Mouse (Mus musculus) ES-E14 (cell line): Measurements from ENCODE around the gene Pmvk. TPM values are rescaled to one million over a fixed set of nuclear protein-coding genes. Genes with fewer than 3 reads are reported as not detected.

Experiments used
- DNase-seq: peaks from one replicate; pipeline ENCODE4 v3.0.0-alpha.2; 2013; ENCODE audit warnings: low read depth, low spot score
- H3K27ac ChIP-seq: 2 replicates; pipeline ENCODE4 v1.5.1; 2012; ENCODE audit warnings: low read depth, mild to moderate bottlenecking, low read length, moderate library complexity, mixed read lengths; ENCODE audit not compliant: poor library complexity, insufficient read depth, severe bottlenecking
- H3K36me3 ChIP-seq: 2 replicates; pipeline ENCODE4 v1.6.1; 2012; ENCODE audit warnings: mild to moderate bottlenecking, low read length, moderate library complexity, mixed read lengths; ENCODE audit not compliant: control insufficient read depth, poor library complexity, insufficient read depth, severe bottlenecking
- H3K4me1 ChIP-seq, 2 experiments: fragments of 150-350 bp in 1 of 2; sonication (generic) in 1 of 2; 2 replicates each; pipeline ENCODE4 v1.6.1; 2012; ENCODE audit warnings: low read length in 2 of 2, mild to moderate bottlenecking in 1 of 2, mixed read lengths in 1 of 2; ENCODE audit not compliant: control insufficient read depth in 2 of 2, insufficient read depth in 2 of 2, poor library complexity in 1 of 2
- H3K4me3 ChIP-seq, 2 experiments: fragments of 150-350 bp in 1 of 2; sonication (generic) in 1 of 2; 2 replicates each; pipeline ENCODE4 v1.5.1; 2012; ENCODE audit warnings: low read length in 2 of 2, low read depth in 1 of 2, mild to moderate bottlenecking in 1 of 2, mixed read lengths in 1 of 2; ENCODE audit not compliant: insufficient read depth in 1 of 2, poor library complexity in 1 of 2, severe bottlenecking in 1 of 2
- H3K9ac ChIP-seq: 2 replicates; pipeline ENCODE4 v1.6.1; 2012; ENCODE audit warnings: low read depth, mild to moderate bottlenecking, low read length, mixed read lengths; ENCODE audit not compliant: poor library complexity, insufficient read depth, severe bottlenecking
- H3K9me3 ChIP-seq: fragments of 150-350 bp; sonication (generic); 2 replicates; pipeline ENCODE4 v1.6.1; 2012; ENCODE audit warnings: low read depth, mild to moderate bottlenecking, low read length; ENCODE audit not compliant: control insufficient read depth, insufficient read depth
- CHD2 ChIP-seq: IDR thresholded peaks from 2 replicates; pipeline ENCODE4 v1.6.1; 2014; ENCODE audit warnings: mild to moderate bottlenecking, low read depth, low read length, inconsistent platforms
- HCFC1 ChIP-seq: IDR thresholded peaks from 2 replicates; pipeline ENCODE4 v1.6.1; 2012; ENCODE audit warnings: low read length, inconsistent platforms, borderline replicate concordance; ENCODE audit not compliant: insufficient read depth
- MAFK ChIP-seq: IDR thresholded peaks from 2 replicates; pipeline ENCODE4 v1.6.1; 2014; ENCODE audit warnings: mild to moderate bottlenecking, low read depth, low read length, inconsistent platforms; ENCODE audit not compliant: insufficient read depth
- ZC3H11A ChIP-seq: IDR thresholded peaks from 2 replicates; pipeline ENCODE4 v1.6.1; 2012; ENCODE audit warnings: low read depth, mild to moderate bottlenecking, inconsistent platforms, low read length, borderline replicate concordance
- ZNF384 ChIP-seq: IDR thresholded peaks from 2 replicates; pipeline ENCODE4 v1.6.1; 2012; ENCODE audit warnings: low read depth, low read length, inconsistent platforms
- in situ Hi-C, 2 experiments: fragments of 600-800 bp; cut with MboI; formaldehyde crosslinking; loops; one replicate each; pipeline ENCODE4 v1.15.1; 2025; ENCODE audit warnings: low sequenced_read_pairs in 2 of 2, inconsistent platforms in 1 of 2; ENCODE audit not compliant: unreplicated experiment in 2 of 2
- total RNA-seq: library from RNA; depleted of rRNA; stranded (reverse); fragments of 300-350 nt; gene quantifications from 2 replicates; pipeline ENCODE4 v1.2.3, GENCODE M21; 2012; rRNA removed

Pmvk gene
- total RNA-seq, 1 experiment: 38.6 TPM

DNA sequence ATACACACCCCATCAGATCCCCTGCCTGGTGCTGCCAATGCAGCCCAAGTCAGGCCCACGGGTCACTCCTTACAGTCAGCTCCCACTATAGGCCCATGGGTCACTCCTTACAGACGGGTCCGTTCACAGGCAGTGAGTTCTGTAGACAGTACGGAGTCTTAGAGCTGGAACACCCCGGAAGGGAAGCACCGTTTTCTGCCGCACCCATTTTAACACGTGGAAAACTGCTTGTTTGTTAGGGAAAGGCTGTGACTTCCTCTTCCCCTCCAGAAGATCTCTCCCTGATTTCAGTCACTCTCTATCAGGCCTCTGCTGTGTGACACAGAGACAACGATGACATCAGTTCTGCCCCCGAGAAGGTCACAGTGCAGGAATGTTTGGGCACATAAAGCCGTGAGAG, 61.1 kb downstream of the Pmvk start:
- Histone ChIP-seq H3K27ac (no peak overlapping the region), H3K36me3 (no peaks in the 10 kb centered on the region), H3K4me3 (no peak overlapping the region), H3K9ac (no peak overlapping the region), H3K4me1 (peaks cover 0 to 1% of the 10 kb centered on the region in 2 experiments; a peak in 1 of 4 replicates), H3K9me3 (no peaks in the 10 kb centered on the region)
- in situ Hi-C loops: loop anchor here in 1 of 2 experiments (10.0 kb wide), 1 partner anchor 249 kb away; the partner anchor contains the start of gene Chrnb2
- TF ChIP-seq CHD2 (no peak), MAFK (no peak), HCFC1 (no peak), ZC3H11A (no peak), ZNF384 (no peak)
- DNase-seq: no peak

DNA sequence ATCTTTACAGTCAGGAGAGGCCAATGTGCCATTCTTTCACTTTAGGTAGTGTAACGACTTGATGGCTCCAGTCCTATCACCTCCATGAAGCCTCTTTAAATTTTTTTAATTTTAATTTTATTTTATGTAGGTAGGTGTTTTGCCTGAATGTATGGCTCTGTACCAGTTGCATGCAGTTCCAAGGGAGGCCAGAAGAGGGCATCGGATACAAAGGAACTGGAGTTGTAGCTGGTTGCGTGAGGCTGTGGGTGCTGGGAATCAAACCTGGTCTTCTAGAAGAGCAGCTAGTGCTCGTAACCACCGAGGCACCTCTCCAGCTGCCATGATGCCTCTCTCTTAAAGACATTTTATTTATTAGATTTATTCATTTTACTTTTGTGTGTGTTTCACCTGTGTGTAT, 62.0 kb downstream of the Pmvk start:
- H3K36me3 ChIP-seq: no peaks in the 10 kb centered on the region
- H3K4me1 ChIP-seq: peaks cover 0 to 3% of the 10 kb centered on the region in 2 experiments; a peak in 1 of 4 replicates
- no peak overlapping the region for H3K4me3 ChIP-seq
- H3K27ac ChIP-seq: no peak overlapping the region
- H3K9me3 ChIP-seq: no peaks in the 10 kb centered on the region
- no peak overlapping the region for H3K9ac ChIP-seq
- in situ Hi-C loops: loop anchor here in 1 of 2 experiments (10.0 kb wide), 1 partner anchor 248 kb away; the partner anchor contains the start of gene Chrnb2
- TF ChIP-seq MAFK (no peak), ZNF384 (no peak), CHD2 (no peak), HCFC1 (no peak), ZC3H11A (no peak)
- no peak for DNase-seq

Other genes starting within 250 kb of the Pmvk start
- gene Thbs3, start 239.4 kb upstream of the Pmvk start, total RNA-seq: 36.9 and 46.9 TPM in 2 replicates
- 234 and 251 TPM in 2 replicates for gene Mtx1, start 227.5 kb upstream of the Pmvk start, total RNA-seq
- gene Muc1, start 225.5 kb upstream of the Pmvk start, total RNA-seq: 3.0 and 3.9 TPM in 2 replicates
- gene Krtcap2, start 208.6 kb upstream of the Pmvk start, total RNA-seq: 113 and 134 TPM in 2 replicates
- gene Trim46, start 208.2 kb upstream of the Pmvk start, total RNA-seq: 3.1 and 5.3 TPM in 2 replicates
- gene Dpm3, start 195.2 kb upstream of the Pmvk start, total RNA-seq: 207 and 297 TPM in 2 replicates
- gene Slc50a1, start 184.0 kb upstream of the Pmvk start, total RNA-seq: 17.0 and 27.0 TPM in 2 replicates
- gene Efna1, start 173.4 kb upstream of the Pmvk start, total RNA-seq: 2.1 and 9.5 TPM in 2 replicates
- gene Efna3, start 131.6 kb upstream of the Pmvk start, total RNA-seq: 7.5 and 12.5 TPM in 2 replicates
- 24.0 and 41.9 TPM in 2 replicates for gene Efna4, start 116.5 kb upstream of the Pmvk start, total RNA-seq
- 56.3 and 59.1 TPM in 2 replicates for gene Adam15, start 104.5 kb upstream of the Pmvk start, total RNA-seq
- gene Dcst2, start 92.6 kb upstream of the Pmvk start, total RNA-seq: not detected in 2 replicates
- 0.09 and 0.16 TPM in 2 replicates for gene Dcst1, start 89.3 kb upstream of the Pmvk start, total RNA-seq
- gene Zbtb7b, start 59.8 kb upstream of the Pmvk start, total RNA-seq: 11.8 and 13.0 TPM in 2 replicates
- not detected in 2 replicates for gene Lenep, start 51.7 kb upstream of the Pmvk start, total RNA-seq
- gene Flad1, start 42.7 kb upstream of the Pmvk start, total RNA-seq: 20.3 and 20.9 TPM in 2 replicates
- gene Cks1b, start 36.2 kb upstream of the Pmvk start, total RNA-seq: 162 and 190 TPM in 2 replicates
- 66.9 and 72.0 TPM in 2 replicates for gene Shc1, start 36.1 kb upstream of the Pmvk start, total RNA-seq
- 39.2 and 50.3 TPM in 2 replicates for gene Pygo2, start 24.3 kb upstream of the Pmvk start, total RNA-seq
- gene Pbxip1, start 17.8 kb upstream of the Pmvk start, total RNA-seq: 19.3 and 20.8 TPM in 2 replicates
- gene Kcnn3, start 65.6 kb downstream of the Pmvk start, total RNA-seq: 0.13 and 0.26 TPM in 2 replicates